Mouse (Mus musculus) cerebellum, adult 11-12 months (tissue): Measurements from ENCODE around the gene Olfr294.

Source experiments
- DNase-seq: peaks from one replicate; pipeline ENCODE4 v3.0.0; 2022

Gene Olfr294

DNA sequence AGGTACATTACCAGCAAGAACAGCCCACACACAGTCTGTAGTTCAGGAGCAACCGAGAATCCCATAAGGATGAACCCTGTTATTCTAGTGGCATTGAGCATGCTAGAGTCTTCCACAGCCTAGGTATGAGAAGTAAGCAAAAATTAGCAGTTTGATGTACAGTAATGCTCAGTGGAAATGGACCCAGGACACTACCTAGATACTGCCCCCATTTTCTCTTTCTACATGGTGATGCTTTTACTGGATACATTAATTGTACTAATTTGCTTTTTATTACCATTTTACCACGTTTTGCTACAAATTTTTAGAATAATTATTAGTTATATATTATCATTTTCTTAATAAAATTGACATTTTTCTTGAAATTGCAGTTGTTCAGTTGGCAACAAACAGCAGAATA is at the start of gene Olfr294:
Olfr294 (minus strand) TSS at position 101 of the 400 bp plus-strand sequence.
- DNase-seq = no peak

DNA sequence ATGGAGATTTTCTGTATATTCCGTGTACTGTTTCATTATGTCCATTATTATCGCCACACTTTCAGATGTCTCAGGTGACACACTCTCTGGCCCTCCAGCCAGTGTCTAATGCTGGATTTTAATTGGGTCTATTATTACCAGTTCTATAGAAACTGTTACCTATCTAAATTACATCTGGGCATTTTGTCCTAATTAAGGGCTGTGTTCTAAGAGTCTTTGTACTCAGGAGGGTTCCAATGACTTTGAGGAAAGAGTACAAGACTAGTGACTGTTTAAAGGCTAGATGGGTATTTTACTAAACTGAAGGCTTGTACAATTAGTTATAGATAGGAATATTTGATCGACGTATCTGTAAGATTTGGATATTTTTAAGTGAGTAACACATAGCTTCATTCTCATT is 32.3 kb upstream of the Olfr294 start, which contains the start of gene Olfr293:
Olfr293 (plus strand) TSS at position 301 of the 400 bp plus-strand sequence.
- DNase-seq = no peak

DNA sequence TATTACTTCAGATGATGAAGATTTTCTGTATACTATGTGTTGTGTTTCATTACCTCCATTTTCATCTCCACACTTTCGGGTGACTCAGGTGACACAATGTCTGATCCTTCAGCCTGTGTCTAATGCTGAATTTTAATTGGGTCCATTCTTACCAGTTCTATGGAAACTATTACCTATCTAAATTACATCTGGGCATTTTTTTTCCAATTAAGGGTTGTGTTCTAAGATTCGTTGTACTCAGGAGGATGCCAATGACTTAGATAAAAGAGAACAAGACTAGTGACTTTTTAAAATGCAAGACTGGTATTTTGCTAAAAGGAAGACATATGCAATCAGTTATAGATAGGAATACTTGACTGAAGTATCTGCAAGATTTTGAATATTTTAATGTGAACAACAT is 32.9 kb downstream of the Olfr294 start, which contains the start of gene Olfr295:
Olfr295 (plus strand) TSS at position 301 of the 400 bp plus-strand sequence.
- no peak for DNase-seq
